Mouse (Mus musculus) layer of hippocampus, postnatal 14 days (tissue): ENCODE data around the gene Ormdl1. TPM values are rescaled to one million over a fixed set of nuclear protein-coding genes. Genes with fewer than 3 reads are reported as not detected.
"Not testable (repeated sequence)": the region's sequence is repeated elsewhere in the genome, so short reads cannot be mapped to it uniquely, and the experiment has no call there.

Experiments used
- DNase-seq, 2 experiments: peaks; one replicate each; pipeline ENCODE4 v3.0.0; 2021 to 2022; ENCODE audit warnings: low spot score in 2 of 2, mixed read lengths in 1 of 2
- long read RNA-seq, 2 experiments: library from polyadenylated mRNA; stranded (forward); transcript quantifications; one replicate each; pipeline ENCODE4 v2.0.0; 2021
- total RNA-seq, 2 experiments: library from RNA; stranded (reverse); gene quantifications; 2 replicates each; pipeline ENCODE4 v1.2.3; 2021

Gene Ormdl1
- 1 to 10 TPM; 6.2 to 6.4 TPM for total RNA-seq
- long read RNA-seq, experiment 1, transcript Ormdl1-201 (4 exons, 1,910 nt): major isoform, 6 of 7 reads
- long read RNA-seq, experiment 1, partial matches to known transcripts: 1 of 7 reads
- long read RNA-seq, experiment 1, other reads (novel, unspliced or antisense): 0 of 7 reads
- long read RNA-seq, experiment 2, transcript Ormdl1-201 (4 exons, 1,910 nt): major isoform, 9 of 11 reads
- long read RNA-seq, experiment 2, partial matches to known transcripts: 1 of 11 reads
- long read RNA-seq, experiment 2, other reads (novel, unspliced or antisense): 1 of 11 reads

DNA sequence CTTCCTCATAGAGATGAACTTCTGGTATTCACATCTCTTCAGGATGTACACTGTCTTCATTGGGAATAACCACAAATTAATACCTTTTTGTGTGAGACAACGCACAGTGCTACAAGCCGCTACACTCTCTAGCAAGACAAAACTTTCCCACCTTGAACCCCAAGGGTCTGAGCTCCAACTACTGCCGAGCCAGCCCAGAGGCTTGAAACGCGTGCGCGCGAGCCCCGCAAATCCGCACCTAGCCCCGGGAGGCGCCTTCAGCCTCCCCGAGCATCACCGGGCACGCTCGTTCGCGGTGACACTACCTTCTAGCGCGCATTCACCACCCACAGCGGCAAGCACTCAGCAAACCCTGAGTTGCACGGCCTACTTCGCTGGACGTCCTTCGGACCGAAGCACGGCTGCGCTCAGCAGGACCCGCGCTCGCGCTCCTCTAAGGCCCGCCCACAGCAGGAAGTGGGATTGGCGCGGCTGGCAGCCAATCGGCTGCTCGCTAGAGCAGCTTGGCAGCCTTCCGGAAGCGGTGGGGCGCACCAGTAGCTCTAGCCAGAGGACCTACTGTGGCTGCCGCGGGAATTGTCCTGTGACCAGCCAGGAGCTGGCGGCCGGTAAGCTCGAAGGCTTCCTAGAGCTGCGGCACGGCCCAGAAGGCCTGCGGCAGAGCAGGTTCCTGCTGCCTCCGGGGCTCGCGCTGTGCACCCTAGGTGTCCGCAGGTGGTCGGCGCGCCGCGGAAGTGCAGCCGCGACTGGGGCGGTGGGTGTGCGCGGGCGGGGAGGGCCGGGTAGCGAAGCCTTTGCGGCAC is at the start of gene Ormdl1, which contains the start of the genes Pms1 and Gm28778:
Gene Ormdl1 (plus strand): TSS at position 515 of the 803 bp plus-strand sequence.
Gene Pms1 (minus strand): TSS at position 438 of the 803 bp plus-strand sequence.
Gene Gm28778 (plus strand): TSS at position 531 of the 803 bp plus-strand sequence.
- peak; percentile 94 to 95 for DNase-seq

DNA sequence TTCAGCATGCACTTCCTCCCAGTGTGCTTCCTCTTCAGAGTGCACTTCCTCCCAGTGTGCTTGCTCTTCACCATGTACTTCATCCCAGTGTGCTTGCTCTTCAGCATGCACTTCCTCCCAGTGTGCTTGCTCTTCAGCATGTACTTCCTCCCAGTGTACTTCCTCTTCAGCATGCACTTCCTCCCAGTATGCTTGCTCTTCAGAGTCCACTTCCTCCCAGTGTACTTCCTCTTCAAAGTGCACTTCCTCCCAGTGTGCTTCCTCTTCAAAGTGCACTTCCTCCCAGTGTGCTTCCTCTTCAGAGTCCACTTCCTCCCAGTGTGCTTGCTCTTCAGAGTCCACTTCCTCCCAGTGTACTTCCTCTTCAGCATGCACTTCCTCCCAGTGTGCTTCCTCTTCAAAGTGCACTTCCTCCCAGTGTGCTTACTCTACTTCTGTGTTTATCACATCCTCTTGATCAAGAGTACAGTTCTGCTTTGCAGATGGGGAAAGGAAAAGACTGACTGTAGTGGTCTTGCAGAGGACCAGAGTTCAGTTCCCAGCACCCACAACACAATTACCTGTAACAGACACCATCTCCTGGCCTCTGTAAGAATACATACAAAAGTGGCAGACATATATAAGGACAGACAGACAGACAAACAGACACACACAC is 31.8 kb upstream of the Ormdl1 start:
- not testable (repeated sequence) for DNase-seq

DNA sequence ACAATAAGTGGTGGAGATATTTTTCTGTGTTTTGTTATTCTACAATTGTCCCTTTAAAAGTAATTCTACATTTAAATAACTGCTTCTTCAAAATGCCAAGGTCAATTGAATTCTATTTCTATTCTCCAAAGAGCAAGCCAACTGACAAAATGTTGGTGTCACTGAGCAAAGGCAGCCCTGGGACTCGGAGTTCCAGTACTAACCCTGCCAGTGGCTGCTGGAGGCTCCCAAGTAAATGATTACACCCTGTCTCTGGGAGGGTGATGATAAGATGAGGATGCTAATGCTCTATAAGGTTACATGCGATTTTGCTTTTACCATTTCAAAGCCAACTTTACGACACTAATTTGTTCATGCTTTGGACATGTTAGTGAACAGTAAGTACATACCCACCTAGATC is 27.0 kb upstream of the Ormdl1 start:
- DNase-seq: no peak

DNA sequence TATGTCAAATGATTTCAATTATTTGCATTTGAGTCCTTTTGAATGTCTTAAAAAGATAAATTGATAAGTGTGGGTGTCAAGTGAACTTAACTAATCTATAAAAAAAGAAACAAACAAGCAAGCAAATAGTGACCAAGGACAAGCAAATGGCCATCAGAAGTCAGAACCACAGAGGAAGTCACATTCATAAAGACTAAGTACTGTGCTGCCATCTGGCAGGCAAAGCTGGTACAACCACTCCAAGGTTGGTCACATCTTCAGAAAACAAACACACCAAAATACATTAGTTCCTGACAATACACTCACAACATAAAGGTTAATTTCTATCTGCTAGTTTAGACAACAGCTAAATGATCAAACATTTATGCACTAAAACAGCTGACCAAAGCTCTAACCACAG is 24.2 kb upstream of the Ormdl1 start:
- DNase-seq: peak; percentile 18 to 48

DNA sequence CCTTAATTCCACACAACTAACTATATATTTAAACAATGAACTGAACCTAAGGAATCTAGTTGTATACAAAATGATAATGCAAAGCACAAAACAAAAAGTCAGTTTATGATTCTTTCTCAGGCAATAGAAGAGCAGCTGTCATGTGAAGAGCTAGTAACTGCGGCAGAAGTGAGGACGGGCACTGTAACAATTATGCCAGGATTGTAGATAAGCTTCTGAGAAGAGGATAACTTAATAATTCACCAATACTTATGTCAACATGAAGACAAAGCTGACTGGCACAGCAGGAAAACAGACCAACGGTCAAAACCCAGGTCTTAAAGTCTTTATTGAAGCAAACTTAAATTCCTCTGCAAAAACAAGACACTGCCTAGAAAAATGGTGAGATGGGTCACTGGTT is 5.7 kb upstream of the Ormdl1 start:
- DNase-seq: no peak

DNA sequence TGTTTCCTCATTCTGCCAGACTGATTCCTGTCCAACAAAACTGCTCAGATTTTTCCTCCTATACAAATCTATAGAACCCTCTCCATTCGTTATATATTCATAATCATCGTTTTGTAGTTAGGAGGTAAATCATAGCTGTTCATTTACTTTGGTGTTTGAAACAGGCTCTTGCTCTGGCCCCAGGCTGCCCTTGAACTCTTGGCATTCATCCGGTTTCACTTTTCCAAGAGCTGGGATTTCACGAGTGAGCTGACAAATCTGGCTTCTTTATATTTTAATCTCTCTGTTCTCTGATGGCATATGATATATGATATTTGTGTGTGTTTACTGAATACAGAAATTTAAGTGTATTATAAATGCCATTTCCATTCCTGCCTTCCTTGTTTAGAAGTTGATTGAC is 3.6 kb downstream of the Ormdl1 start:
- no peak for DNase-seq

DNA sequence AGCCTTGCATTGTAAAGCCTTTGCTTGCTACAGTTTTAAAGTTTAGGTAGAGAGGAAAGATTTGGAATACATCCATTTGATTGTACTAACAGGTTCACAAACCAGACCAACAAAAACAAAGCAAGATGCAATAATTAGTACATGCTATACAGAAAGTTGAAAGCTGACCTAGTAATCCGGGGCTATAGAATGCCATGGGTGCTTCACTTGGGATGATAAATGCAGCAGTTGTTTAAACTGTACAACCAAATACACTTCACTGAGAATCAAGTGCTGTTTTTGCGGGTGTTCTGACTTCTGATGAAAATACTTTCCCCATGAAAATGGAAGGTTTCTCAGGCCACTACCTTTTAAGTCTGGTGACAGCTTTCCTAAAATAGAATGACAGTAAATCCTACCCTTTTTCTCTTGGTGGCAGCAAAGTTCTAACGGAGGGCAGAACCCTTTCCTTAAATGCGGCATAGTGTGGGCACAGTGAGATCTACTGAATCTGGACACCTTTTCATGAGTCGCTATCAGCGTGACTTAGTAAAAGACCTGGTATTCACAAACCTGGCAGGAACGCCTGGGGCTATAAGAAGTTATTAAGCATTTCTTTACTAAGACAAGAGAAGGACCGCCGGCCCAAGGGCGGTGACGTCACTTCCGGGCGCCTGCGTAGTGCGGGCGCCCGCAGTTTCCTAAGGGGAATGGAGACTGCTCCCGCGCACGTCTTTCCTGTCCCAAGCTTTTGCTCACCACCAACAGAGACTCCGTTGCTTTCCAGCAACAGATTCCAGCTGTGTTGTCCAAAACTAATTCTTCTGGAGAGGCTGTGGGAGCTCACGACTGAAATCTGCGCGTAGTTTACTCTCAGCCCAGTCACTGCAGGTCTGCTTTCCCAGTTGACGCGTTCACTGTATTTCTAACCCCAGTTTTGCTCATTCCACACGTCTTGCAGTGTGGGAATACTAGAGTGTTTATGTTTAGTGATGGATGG is 16.4 kb downstream of the Ormdl1 start, which contains the start of gene Osgepl1:
Gene Osgepl1 (plus strand): TSS at position 636 of the 979 bp plus-strand sequence.
- peak; percentile 86 for DNase-seq

DNA sequence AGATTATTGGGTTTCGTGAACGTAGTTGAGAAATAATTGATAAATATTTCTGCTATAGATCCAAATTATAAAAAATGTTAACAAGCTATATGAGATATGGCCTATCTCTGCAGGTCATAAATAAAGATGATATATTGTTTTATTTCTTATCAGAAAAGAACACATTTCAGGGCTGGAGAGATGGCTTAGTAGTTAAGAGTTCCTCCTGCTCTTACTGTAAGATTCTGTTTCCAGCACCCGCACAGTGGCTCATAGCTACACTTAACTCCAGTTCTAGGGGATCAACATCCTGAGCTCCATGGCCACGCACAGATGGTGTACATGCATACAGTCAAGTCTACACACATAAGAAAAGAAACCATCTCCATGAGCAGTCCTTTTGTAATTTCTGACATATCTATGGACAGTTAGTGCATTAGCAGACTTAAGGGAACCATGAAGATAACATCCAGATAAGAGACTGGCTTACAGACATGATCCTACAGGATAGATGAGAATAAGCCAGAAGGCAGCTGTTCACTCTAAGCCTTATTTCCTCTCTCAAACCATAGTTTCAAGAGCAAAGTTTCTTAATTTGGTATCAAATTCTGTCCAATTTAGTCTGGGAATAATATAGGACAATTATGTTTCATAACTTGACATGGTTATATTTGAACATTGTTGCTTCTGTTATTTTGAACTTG is 24.9 kb downstream of the Ormdl1 start:
- DNase-seq: no peak

DNA sequence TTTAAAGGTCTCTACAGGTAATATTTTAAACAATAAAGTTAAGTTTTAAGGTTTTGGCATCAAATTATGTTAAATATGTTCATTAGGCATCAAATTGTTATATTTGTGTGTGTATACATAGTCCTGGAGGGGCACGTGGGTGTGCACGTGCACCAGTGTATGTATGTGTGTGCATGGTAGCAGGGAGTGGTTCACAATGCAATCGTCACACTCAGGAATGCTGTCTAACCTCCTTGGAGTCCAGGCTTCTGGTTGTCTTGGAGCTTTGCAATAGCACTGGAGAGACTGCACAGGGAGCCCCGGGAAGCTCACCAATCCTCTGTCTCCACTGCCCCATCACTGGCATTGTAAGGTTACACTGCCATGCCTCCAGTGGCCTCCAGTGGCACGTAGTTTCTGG is 26.4 kb downstream of the Ormdl1 start:
- DNase-seq: no peak

DNA sequence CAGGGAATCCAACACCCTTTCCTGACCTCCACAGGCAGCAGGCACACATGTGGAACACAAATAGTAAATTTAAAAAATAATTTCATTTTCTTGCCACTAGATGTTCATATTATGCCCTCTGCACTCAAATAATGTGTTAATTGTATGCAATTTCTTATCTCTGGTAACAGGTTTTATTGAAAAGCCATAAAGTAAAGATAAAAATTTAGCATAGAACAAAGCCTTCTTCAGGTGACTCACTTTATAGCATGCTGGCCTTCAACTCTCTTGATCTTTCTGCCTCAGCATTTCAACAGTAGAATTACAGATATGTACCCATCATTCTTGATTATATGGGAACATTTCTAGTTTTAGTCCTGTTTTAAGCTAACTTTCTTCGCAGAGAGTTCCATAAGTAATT is 27.4 kb downstream of the Ormdl1 start:
- DNase-seq: no peak

DNA sequence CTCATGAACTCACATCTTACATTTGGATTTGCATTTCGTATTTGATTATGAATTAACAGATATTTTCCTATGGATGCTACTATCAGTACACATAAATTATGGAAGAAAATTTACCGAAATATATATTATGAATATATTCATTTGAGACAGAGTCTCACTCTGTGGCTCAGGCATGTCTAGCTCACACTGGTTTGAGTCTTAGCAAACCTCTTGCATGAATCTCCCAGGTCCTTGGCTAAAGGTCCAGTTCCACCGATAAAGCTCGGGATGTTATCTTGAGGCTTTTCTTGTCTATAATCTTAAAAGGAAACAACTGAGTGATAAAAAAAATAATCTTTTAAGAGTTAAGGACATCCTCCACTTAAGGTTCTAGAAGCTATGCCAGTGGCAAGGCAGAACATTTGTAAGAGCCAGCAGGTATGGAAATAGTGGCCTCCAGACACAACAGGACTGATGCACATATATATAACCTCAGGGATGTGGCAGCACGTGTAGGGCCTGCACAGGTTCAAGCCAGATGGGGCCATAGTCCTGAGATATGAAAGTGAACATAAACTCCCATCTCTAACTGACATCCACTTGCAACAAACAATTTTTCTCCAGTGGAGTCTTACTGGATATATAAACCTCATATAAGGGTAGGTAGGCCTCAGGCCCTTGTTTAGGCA is 28.1 kb downstream of the Ormdl1 start:
- DNase-seq: no peak

DNA sequence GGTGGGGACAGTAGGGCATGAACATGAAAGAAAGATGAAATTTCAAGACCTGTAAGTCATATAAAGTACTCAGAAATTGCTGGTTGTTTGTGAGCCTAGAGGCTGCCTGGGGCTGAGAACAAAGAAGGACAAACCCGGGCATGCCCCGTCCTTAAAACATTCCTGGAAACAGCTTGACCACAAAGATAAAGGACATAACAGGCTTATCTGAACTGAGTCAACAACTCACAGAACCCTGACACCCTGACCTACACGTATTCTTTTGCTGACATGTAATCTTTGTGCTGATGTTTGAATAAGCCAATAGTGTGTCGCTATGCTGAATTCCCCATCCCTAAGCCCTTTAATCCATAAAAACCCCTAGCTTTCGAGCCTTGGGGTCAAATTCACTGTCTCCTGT is 36.6 kb downstream of the Ormdl1 start:
- not testable (repeated sequence) for DNase-seq

DNA sequence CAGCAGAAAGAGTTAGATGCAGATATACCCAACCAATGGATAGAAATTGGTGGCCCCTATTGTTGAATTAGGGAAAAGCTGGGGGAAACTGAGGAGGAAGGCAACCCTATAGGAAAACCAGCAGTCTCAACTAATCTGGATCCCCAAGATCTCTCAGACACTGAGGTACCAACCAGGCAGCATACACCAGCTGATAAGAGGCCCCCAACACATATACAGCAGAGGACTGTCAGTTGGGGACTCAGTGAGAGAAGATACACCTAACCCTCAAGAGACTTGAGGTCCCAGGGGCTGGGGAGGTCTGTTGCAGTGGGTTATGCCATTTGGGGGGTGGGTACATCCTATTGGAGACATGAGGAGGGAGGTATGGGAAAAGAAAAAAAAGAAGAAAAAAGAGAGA is 38.6 kb downstream of the Ormdl1 start:
- no peak for DNase-seq

DNA sequence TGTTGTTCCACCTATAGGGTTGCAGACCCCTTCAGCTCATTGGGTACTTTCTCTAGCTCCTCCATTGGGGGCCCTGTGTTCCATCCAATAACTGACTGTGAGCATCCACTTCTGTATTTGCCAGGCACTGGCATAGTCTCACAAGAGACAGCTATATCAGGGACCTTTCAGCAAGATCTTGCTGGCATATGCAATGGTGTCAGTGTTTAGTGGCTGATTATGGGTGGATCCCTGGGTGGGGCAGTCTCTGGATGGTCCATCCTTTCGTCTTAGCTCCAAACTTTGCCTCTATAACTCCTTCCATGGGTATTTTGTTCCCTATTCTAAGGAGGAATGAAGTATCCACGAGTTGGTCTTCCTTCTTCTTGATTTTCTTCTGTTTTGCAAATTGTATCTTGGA is 40.5 kb downstream of the Ormdl1 start:
- DNase-seq: not testable (repeated sequence)

DNA sequence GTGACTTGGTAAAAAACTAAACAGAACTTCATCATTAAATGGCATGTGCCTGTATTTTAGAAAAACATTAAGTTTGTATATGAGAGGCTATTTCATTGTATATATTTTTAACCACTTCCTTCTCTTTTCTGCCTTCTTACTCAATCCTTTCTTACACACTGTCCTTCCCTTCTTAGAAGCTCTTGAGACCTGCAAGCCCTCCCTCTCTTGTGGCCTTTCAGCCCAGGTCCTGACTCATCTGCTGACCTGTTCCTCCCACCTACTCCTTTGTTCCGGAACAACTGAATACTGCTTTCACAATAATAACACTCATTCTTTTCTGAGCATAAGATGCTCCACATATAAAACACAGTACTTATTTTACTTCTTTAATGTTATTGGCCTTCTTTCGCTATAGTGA is 44.2 kb downstream of the Ormdl1 start:
- DNase-seq: no peak

DNA sequence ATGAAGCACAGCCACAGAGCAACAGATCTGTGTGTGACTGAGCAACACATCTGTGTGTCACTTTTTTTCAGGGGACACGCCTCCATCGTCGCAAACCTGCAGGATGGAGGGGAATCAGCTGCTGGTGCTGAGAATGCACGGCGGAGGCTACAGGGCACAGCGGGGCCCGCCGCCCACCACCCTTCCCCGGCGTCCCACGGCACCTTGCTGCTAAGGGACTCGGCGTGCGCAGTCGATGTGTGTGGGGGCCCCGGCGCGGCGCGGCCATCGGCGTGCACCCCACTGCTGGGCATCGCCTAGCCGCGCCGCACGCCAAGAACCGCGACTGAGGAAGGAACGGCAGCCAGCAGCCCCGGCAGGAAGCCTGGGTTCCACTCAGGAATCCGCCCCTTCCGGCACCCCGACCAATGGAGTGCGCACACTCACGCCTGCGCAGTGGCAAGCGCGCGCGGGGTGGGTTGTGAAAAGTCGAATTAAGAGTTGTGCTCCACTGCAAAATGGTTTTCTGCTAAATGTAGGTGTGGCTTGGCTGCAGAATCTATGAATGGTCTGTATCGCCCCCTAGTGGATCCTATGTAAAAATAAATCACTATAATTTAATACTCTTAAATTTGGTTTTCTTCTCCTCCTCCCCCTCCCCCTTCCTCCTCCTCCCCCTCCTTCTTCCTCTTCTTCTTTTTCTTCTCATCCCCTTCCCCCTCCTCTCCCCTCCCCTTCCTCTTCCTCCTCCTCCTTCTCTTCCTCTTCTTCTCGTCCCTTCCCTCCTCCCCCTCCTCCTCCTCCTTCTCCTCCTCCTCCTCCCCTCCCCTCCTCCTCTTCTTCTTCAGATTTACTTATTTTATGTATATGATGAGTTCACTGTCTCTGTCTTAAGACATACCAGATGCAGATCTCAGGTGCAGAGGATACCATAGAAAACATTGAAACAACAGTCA is 55.7 kb downstream of the Ormdl1 start, which contains the start of the genes Asdurf, Gm28551 and Asnsd1:
Gene Asdurf (minus strand): TSS at position 293 of the 935 bp plus-strand sequence.
Gene Gm28551 (minus strand): TSS at position 341 of the 935 bp plus-strand sequence.
Gene Asnsd1 (minus strand): TSS at position 426 of the 935 bp plus-strand sequence.
- peak; percentile 97 to 98 for DNase-seq

DNA sequence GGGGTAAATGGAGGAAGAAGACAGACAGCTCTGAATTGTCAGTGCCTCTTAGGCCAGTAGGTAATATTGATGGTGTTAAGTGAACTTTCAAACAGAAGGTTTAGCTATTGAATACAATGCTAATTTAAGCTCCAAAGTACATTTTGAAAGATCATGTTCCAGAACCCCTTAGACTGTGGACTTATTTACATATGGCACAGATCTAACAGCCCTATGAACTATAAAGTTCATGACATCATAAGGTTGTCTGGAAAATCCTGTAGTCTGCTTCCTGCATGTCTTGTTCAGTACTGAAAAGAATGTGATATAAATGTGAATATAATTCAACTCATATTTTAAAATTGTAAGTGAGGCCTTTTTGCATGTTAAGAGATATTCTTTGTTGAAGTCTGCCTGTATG is 62.1 kb downstream of the Ormdl1 start:
- no peak for DNase-seq
